Mouse (Mus musculus) MEL-GATA-1-ER (cell line): ENCODE measurements around the gene Esyt3.
A peak's percentile ranks its signal among the peaks of the same experiment; 100 is the strongest.

ENCODE experiments used
- DNase-seq: peaks from one replicate; pipeline ENCODE4 v3.0.0-alpha.2; 2012; ENCODE audit warnings: low read depth; ENCODE audit errors: extremely low read depth

The Esyt3 gene

DNA sequence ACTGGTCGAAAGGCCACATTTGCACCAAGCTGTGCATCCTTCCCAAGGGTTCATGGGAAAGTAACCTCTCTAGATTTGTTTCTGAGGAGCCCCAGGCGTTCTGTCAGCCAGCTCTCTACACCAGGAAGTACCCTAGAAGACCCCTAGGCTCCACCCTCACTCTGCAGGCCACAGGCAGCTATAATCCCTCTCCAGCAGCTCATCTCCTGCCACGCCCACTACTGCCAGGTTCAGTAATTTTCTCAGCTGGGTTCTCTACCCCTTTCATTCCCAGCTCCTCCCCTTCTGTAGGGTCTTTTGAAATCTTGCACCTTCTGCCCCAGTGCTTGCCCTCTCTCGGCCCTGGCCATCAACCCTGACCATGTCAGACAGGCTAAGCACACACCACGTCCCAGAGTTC is 2.4 kb downstream of the Esyt3 start:
- no peak for DNase-seq

DNA sequence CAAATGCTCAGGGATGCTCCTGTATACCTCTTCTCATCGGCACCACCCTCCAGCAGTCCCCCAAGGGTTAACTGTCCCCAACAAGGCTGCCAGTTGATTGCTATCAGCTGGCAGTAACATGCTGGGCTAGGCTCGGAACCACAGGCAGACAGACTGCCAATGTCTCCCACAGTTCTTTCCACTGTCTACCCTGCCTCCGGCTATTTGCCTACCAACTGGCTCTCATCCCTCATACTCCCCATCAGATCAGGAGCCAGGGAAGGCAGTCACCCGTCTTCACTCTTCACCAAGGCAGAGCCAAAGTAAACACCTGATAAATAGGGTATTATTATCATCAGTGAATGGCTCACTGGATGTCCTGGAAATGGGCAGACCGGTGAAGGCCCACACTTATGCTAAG is 3.6 kb downstream of the Esyt3 start:
- DNase-seq = no peak

DNA sequence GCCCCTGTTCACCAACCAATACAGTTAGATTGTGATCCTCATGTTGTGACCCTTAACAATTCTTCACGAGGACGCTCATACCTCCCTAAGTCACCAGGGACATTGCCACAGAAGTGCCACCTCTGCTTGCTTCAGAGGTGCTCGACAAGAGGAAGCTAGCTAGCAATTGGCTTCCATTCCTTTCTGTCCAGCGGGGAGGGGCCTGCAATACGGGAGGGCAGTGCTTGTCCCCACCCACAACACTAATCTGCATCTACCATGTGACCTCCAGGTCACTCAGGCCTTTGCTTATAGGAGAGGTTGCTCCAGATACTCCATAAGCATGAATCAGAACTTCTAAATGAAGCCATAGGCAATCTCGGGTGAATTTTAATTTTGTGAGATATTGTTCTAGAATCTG is 5.0 kb downstream of the Esyt3 start:
- DNase-seq = no peak

DNA sequence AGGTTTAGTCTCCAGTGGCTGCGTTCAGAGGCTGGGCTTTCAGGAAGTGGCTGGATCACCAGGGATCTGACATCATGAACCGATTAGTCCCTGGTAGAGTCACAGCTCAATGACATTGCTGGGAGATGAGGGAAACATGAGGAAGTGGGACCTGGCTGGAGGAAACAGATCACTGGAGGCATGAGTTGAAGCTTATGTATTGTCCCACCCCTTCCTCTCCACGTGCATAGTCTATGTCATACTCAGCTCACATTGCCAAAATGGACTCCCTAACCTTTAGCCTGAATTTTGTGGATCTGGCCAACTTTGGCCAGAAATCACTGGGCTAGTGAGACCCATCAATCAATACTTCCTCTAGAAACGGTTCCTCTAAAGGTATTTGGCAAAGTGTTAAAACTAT is 5.4 kb downstream of the Esyt3 start:
- peak; percentile 13 for DNase-seq

DNA sequence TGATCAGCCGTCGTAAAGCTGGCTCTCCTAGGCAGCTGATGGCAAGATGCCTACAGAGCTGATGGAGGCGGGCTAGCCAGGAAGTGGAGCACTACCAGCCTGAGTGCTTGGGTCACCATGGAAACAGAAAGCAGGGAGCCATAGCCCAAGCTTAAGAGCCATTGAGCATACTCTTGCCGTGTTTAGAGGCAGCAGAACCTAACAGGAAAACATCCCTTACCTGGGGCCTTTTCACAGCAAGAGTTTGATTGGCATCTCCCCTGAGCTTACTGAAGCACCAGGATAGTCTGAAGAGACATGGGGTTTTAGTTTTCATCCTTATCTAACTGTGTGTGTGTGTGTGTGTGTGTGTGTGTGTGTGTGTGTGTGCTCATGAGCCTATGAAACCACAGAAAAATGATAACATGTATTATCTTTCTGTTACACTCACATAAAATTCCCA is 13.0 kb downstream of the Esyt3 start:
- DNase-seq = peak; percentile 36

DNA sequence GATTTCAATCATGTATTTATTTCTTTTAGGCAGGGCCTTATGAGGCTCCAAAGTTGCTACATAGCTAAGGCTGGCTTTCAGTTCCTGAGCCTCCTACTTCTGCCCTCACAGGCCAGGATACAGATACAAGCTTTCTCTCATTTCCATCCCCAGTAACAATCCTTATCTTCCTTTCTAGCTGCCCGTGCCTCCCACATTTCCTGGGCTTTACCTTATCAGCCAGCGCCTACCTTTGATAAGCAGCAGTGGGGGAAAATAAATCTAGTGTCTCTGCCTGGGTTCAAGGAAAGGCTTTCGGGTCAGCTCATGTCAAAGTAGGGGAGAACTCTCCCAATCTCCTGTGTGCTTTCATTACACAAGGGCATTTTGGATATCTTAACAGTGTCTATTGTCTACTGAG is 16.8 kb downstream of the Esyt3 start:
- DNase-seq = no peak

DNA sequence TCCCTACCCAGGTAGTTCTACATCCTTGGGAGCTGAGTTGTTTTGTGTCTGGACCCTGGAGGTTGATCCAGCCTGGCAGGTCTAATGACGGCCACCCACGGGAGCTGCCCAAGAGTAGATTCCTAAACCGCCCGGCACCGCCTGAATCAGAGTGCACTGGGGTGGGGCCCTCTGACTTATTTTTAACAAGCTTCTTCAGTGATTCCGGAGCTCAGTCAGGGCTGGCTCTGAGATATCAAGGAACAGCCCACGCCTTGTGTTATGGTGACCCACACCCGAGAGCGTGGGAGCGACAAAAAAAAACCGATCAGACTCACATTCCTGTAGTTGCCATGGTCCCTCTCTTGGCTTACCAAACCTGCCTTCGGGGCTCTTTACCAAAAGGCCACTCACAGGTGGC is 18.2 kb downstream of the Esyt3 start:
- no peak for DNase-seq

DNA sequence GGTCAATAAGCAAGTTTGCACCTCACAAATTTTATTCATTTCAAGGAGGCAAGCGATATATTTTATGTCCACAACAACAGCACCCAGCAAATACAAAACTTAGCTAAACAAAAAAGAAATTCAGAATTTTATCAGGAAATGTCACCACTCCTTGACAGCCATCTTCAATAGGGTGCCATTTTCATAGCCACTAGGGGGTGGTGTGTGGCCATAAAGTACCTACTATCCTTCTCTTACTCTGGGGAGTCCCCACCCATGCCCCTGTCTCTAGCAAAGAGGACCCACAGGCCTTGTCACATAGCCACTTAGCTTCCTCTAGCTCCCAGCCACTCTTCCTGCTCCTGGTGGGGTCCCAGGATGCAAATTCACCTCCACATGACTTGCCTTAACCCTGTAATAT is 19.2 kb downstream of the Esyt3 start:
- no peak for DNase-seq

DNA sequence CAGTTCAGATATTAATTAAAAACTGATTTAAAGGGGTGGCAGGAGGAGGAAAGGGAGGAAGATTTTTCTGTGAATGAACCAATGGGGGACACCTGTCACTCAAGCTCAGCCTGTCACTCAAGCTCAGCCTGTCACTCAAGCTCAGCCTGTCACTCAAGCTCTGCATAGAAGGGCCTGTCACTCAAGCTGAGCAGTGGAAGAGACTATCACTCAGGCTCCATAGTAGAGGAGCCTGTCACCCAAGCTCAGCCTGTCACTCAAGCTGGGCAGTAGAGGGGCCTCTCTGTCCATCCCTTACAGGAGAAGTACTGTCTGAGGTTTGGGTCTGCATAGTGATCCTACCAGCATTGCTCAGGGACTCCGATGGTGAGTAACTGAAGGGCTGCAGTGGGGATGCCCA is 20.1 kb downstream of the Esyt3 start:
- no peak for DNase-seq

DNA sequence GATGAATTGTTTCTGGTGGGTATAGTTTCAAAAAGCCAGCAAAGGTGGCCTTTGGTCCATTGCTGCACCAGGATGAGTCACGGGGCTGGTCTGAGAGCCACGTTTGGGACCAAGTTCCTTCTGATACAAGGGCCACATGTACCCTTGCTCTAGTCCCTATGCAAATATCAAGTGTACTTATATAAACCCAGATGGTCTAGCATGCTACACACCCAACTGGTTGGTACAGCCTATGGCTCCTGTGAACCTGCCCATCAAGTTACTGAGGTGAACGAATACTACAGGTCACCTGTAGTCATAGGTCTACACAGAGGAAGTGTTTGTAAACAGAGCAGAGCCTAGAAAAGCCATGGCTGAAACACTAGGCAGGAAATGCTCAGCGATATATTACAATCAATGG is 21.8 kb downstream of the Esyt3 start:
- DNase-seq = no peak

DNA sequence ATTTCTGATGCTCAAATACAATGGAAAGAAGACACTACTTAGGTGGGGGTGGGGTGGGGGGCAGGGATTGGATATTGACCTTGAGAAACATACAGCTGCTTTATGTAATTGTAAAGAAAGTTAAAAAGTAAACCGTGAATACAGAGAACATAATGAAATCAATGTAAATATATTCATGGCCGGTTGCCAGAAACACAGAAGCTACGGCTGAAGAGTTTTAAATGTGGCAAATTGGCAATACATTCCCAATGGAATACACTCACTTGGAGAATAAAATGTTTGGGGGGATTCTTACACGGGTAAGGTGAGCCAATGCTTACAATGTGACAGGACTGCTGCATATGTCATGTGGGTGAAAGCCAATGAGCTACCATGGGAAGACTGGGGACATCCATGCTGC is 31.5 kb downstream of the Esyt3 start:
- no peak for DNase-seq

DNA sequence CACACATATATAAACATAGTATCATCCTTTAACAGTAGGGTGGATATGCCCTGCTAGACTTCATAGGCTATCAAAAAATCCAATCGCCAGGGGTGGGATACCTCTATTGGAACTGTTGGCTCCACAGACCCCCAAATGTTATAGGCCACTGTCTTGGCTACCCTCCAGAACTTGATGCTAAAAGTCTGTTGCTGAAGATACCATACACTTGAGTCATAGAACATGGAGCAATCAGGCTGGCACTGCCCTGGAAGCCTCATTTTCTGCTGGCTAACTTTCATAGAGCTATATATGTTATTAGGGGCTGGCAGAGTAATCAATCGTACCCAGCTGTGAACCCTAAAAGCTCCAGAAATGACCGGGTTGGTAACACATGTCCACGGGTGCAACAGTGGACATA is 32.4 kb downstream of the Esyt3 start:
- no peak for DNase-seq

DNA sequence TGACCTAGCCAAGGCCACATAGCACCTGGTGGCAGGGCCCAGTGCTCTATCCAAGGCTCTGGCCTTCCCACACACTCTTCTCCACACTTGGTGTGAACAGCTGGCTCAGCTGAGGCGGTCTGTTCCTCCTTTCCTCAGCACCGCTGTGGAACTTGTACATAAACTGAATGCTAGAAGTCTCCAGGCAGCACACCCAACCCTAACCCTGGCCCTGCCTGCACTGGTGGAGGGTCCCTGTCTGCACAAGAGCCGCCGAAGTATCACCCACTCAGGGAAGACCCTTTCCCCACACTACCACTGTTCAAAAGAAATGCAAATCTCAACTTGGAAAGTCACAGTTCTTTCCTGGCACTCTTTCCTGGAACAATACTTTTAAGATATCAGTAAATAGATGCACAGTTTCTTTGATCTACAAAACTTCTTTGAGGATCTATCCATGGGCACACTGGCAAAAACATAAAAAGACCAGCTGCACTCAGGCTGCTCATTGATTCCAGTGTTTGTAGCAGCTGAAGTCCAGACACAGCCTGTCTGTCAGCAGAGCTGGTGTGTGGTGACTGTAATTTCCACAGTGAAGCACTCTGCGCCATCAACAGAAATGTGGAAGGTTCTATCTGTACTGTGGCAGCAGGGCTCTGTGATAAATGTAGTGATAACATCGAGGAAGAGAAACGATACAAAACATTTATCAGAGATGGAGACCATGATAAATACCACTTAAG is 33.0 kb downstream of the Esyt3 start:
- DNase-seq = no peak

DNA sequence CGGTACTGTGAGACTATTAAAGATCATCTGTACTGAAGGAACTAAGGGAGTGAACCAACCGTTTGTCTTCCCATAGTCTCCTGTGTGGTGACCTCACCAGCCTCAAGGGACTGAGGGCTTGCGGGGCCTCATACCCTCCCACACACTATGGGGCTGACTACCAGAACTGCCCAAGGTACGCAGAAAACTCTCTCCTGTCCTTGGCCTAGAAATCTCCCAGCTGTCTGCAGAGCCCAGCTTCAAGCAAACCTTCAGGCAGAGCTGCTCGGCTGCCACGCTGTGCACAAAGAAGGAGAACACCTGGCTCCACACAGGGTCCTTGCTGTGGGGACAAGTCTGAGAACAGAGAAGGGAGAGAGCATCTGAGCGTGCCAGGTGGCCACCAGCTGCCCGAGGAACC is 38.4 kb downstream of the Esyt3 start:
- DNase-seq = no peak

DNA sequence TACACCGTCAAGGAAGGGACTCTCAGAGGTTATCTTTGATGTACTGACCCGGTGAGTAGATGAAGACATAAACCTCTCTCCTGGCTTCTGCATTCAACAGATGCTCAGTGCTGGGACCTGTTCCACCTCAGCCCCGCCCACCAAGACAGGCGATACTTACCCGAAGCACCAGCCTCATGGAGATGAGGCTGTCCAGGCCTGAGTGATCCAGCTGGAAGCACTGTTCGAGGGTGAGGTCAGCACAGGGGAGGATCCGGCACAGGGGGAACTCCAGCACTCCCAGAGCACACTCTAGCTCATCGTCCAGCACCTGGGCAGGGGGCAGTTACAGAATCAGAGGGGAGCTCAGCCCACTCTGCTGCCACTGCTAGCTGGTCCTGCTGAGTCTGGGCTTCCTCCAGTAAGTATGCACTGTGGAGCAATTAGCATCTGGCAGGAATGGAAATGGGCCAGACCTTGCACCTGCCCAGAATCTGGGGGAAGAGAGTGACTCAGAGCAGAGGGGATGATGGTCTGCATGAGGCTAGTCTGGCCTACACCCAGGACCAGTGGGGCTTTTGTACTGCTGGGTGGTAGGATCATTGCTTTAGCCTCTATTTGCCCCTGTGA is 38.9 kb downstream of the Esyt3 start:
- DNase-seq = no peak

DNA sequence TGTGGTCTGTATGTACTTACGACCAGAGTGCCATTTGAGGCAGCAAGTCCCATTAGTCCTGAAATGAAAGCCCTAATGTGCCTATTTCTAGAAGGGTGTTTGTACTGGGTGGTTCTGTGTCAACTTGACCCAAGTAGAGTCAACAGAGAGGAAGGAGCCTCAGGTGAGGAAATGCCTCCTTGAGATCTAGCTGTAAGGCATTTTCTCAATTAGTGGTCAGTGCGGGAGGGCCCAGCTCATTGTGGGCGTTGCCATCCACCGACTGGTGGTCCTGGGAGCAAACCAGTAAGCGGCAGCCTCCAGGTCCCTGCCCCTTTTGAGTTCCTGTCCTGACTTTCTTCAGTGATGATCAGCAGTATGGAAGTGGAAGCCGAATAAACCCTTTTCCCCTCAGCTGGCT is 52.1 kb downstream of the Esyt3 start:
- DNase-seq = no peak

DNA sequence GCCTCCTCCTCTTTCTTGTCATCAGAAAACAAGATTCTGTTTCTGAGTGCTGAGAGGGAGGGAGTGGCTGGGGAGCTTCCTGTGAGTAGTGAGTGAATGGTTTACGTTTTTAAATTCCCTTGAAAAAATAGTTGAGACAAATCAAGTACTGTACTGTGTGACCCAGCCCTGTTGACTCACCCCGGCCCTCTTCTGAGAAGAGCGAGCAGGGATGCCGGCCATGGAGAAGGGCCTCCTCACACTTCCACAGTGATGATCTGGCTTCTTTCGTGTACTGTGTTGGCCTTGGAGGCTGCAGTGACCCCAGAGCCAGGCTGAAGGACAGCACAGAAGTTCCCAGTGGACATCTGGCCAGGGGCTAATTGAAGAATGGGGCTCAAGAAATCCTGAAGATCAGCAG is 54.1 kb downstream of the Esyt3 start:
- no peak for DNase-seq
